Mouse (Mus musculus) T-helper 2 cell (primary cell): ENCODE data around the gene Insl6.

Experiments
- in situ Hi-C: fragments of 300-600 bp; cut with MboI, MseI; formaldehyde crosslinking; loops from one replicate; pipeline ENCODE4 v1.15.1; 2025; ENCODE audit warnings: high pct_unique_total_duplicates

The Insl6 gene

GRCm38 (mm10) chr19:29325053-29325851 lies at the start of gene Insl6:
TSS of gene Insl6 (minus strand) at chr19:29325356.
- in situ Hi-C loops: no loop called here

DNA sequence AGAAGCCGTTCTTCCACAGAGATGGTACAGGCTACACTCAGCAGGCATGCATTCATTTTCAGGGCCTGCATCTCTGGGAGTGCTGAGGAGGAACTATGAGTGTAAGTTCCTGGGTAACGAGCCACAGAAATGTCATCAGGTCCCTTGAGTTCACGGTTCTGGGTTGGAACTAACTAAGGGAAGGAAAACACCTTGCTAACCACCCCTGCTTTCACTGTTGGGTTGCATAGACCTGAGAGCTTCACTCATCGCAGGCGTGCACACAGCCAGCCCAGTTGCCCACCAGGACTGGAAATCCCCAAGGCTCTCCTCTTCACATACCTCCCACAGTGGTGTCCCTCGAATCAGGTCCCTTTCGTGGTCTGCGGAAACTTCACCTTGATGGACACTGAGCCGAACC lies 49.8 kb upstream of the Insl6 start:
- in situ Hi-C loops: loop anchor here (5.0 kb wide), 1 partner anchor 77 kb away; no protein-coding TSS in a partner anchor

DNA sequence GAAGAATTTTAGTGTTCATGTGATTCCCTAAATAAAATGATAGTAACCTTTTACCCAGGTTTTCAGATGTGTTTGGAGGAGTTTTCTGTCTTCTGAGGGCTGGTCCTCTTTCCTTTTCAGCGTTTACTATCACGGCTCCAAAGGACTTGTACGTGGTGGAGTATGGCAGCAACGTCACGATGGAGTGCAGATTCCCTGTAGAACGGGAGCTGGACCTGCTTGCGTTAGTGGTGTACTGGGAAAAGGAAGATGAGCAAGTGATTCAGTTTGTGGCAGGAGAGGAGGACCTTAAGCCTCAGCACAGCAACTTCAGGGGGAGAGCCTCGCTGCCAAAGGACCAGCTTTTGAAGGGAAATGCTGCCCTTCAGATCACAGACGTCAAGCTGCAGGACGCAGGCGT lies 48.3 kb upstream of the Insl6 start:
- in situ Hi-C loops: loop anchor here (5.0 kb wide), 1 partner anchor 79 kb away; no protein-coding TSS in a partner anchor

DNA sequence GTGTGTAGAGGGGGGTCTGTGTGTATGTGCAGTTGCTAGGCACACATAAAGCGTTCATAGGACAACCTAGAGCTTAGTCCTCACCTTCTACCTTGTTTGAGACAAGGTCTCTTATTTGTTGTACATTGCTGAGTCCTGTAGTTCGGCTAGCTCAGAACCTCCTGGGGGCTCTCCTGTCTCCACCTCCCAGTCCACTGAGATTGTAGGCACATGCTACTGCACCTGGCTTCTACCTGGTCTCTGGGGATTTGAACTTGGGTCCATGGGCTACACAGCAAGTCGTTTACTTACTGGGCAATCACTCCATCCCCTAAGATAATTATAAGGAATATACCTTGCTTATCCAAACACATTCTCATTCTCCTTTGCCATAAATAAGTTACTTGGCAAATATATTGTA lies 47.5 kb upstream of the Insl6 start:
- in situ Hi-C loops: loop anchor here (5.0 kb wide), 1 partner anchor 80 kb away; no protein-coding TSS in a partner anchor

DNA sequence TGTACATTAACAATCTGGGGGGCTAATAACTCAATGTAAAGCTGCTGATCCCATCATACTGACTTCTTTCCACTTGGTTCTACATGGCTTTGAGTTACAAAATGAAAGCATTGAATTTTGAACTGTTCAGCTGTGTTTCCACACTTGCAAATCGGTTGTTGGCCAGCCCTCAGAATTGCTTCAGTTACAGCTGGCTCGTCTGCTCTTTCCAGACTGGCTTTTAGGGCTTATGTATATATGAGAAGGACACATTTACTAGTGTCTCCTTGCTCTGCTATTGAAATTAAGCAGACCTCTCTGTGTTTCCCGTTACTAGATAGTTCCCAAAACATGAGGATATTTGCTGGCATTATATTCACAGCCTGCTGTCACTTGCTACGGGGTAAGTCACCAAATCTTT lies 47.0 kb upstream of the Insl6 start:
- in situ Hi-C loops: loop anchor here (5.0 kb wide), 1 partner anchor 80 kb away; no protein-coding TSS in a partner anchor

- in situ Hi-C loops: loop anchor here (5.0 kb wide), 1 partner anchor 81 kb away; no protein-coding TSS in a partner anchor
These were observed 46.3 kb upstream of the Insl6 start for GRCm38 (mm10) chr19:29371284-29372081.

GRCm38 (mm10) chr19:29370545-29371283 lies 45.6 kb upstream of the Insl6 start:
- in situ Hi-C loops: loop anchor here (5.0 kb wide), 1 partner anchor 82 kb away; no protein-coding TSS in a partner anchor

GRCm38 (mm10) chr19:29370112-29370511 lies 45.0 kb upstream of the Insl6 start:
- in situ Hi-C loops: loop anchor here (5.0 kb wide), 1 partner anchor 82 kb away; no protein-coding TSS in a partner anchor

DNA sequence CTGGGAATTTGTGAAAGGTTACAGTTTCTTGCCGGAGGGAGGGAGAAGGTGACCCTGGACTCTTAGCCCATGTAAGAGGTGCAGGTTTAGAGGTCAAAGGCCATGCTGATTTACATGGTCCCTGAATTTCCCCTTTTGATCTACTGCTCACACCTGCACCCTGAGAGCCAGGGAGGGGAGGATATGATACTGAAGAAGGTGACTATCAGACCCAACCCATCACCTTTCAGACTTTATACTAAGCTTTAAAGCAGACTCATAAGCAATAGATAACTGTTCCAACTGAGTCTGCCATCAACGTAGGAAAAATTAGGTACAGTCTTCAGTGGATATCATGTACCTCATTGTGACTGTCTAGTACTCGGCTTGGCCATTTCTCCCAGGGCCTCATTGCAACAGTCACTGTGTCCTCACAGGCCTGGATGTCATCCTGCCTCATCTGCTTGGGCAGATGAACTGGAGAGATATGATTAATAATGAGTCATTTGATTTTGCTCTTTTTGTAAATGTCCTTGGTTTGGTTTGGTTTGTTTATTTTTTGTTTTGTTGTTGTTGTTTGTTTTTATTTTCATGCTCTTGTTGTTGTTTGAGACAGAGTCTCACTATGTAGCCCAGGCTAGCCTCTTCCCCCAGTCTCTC lies 43.6 kb upstream of the Insl6 start:
- in situ Hi-C loops: loop anchor here (5.0 kb wide), 2 partner anchors 116 to 134 kb away; partner anchors contain the start of gene Jak2

- in situ Hi-C loops: loop anchor here (5.0 kb wide), 2 partner anchors 116 to 134 kb away; partner anchors contain the start of gene Jak2
These were observed 42.9 kb upstream of the Insl6 start for GRCm38 (mm10) chr19:29368041-29368440.

- in situ Hi-C loops: loop anchor here (5.0 kb wide), 2 partner anchors 115 to 135 kb away; partner anchors contain the start of gene Jak2
These were observed 41.9 kb upstream of the Insl6 start, which contains the start of the genes Plgrkt and Cd274 for GRCm38 (mm10) chr19:29366969-29367622. TSS of gene Plgrkt (minus strand) at chr19:29367390. TSS of gene Cd274 (plus strand) at chr19:29367455.

DNA sequence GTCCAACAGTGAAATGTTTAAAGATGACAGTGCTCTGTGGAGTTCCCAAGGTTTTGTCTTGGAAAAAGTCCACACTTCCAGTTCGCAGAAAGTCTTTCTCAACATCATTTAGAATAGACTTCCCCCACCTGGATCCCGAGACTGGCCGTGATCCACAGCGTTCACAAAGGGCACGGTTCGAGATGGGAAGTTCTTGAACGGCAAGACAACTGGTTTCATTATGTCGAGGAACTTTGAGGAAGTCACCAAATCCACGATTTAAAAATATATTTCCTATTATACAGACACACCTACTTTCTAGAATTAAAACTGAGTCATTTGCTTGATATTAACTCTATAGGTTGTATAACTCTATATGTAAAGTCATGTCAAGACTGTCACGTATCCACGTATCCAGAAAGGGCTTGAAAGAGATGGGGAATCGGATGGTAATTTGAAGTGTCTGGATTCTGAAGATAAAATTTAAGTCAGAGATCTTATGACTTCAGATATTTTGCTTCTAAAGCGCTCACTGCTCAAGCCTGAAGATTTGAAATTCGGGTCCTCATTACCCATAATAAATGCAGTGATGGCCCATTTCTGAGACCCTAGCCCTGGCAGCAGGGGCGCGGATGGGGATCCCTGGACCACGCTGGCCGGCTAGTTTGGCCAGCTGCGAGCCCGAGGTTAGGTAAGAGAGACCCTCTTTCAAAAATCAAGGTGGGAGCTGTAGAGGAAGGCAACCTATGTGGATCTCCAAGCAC lies 41.2 kb upstream of the Insl6 start:
- in situ Hi-C loops: loop anchor here (5.0 kb wide), 2 partner anchors 114 to 136 kb away; partner anchors contain the start of gene Jak2

- in situ Hi-C loops: loop anchor here (5.0 kb wide), 2 partner anchors 113 to 137 kb away; partner anchors contain the start of gene Jak2
These were observed 39.9 kb upstream of the Insl6 start for GRCm38 (mm10) chr19:29365105-29365504.

GRCm38 (mm10) chr19:29364076-29364475 lies 38.9 kb upstream of the Insl6 start:
- in situ Hi-C loops: no loop called here

GRCm38 (mm10) chr19:29363557-29363956 lies 38.4 kb upstream of the Insl6 start:
- in situ Hi-C loops: no loop called here

GRCm38 (mm10) chr19:29362173-29362930 lies 37.2 kb upstream of the Insl6 start:
- in situ Hi-C loops: no loop called here

DNA sequence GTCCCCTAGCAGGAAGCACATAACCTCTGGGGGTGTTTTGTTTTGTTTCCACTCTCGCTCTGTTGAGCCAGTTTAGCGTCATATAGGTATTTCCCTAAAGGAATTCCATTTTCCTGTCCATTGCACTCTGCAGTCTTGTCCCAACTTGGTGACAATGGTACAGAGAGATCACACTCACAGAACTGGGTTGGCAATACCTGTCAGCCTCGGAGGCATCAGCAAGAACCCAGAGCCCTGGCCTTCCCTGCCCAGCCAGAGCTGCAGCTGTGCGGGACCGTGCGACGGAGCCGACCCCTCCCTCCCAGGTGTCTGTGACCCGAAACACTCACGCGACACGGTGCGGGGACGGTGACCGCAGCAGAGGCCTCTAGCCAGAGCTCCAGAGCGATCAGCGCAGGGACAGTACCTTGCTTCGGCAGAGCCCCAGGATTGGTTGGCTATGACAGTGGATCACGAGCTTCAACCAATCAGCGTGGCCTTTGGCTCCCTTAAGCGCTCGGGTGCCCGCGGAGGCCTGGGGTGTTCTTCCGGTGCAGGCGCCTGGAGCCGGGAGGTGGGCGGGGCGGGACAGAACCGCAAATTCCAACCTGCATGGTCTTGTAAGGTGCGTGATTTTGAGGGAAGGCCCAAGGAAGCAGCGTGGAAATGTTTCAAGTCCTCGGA lies 36.4 kb upstream of the Insl6 start:
- in situ Hi-C loops: no loop called here

- in situ Hi-C loops: no loop called here
These were observed 35.1 kb upstream of the Insl6 start for GRCm38 (mm10) chr19:29360251-29360650.
